Mouse (Mus musculus) lung, adult 2 months (tissue): ENCODE data around the gene Wdr73.

ENCODE experiments used
- CTCF ChIP-seq: fragments of 200-500 bp; IDR thresholded peaks from 2 replicates; pipeline ENCODE4 v1.5.1; 2011; ENCODE audit warnings: mild to moderate bottlenecking, low read length, control low read depth; ENCODE audit not compliant: insufficient read depth
- POLR2A ChIP-seq: fragments of 200-500 bp; IDR thresholded peaks from 2 replicates; pipeline ENCODE4 v1.6.1; 2011; ENCODE audit warnings: low read depth, mild to moderate bottlenecking, control low read depth, low read length, borderline replicate concordance; ENCODE audit errors: extremely low read depth

DNA sequence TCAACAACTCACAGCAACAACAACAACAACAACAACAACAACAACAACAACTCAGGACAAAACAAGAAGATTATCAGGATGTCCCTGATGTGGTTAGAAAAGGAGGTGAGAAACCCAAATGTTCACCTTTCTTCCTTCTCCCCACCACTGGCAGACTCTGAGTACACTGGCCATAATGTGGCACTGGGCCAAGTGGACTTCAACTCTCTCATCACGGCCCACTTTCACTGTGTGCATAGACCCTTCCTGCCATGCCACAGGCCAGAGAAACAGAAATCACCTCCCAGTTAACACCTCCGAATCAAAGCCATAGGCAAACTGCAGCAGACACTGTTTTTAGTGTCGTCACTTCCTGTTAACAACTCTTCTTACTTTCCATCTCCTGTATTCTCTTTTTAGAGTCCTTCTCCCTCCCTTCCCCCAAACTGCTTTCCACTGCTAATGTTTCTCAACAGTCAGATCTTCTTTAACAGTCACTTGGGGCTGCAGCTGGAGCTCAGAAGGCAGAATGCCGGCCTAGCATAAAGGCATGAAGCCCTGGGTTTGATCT lies 16.9 kb upstream of the Wdr73 start:
- TF ChIP-seq POLR2A (no peak), CTCF (no peak)
